Mouse (Mus musculus): ENCODE results near the gene Gm11634. TPM values are rescaled to one million over a fixed set of nuclear protein-coding genes. Genes with fewer than 3 reads are reported as not detected.
"Not testable (repeated sequence)": the region's sequence is repeated elsewhere in the genome, so short reads cannot be mapped to it uniquely, and the experiment has no call there.

Gene Gm11634
- total RNA-seq (2015; ENCODE audit: low replicate concordance) (not detected in 2 replicates), total RNA-seq (2017; ENCODE audit: low replicate concordance) (not detected in 2 replicates)

GRCm38 (mm10) chr11:101599156-101599555 is at the start of gene Gm11634:
Gene Gm11634 (minus strand): TSS chr11:101599256.
- ATAC-seq (replicated peaks; ENCODE audit: low FRiP score, poor library complexity, severe bottlenecking): no peak

- not testable (repeated sequence) for ATAC-seq (replicated peaks; ENCODE audit: low FRiP score, poor library complexity, severe bottlenecking)
Measured at GRCm38 (mm10) chr11:101647093-101647492, 48.0 kb upstream of the Gm11634 start.

- peak; percentile 37; the same call in 1 of the 2 replicates for ATAC-seq (replicated peaks; ENCODE audit: low FRiP score, poor library complexity, severe bottlenecking)
Measured at GRCm38 (mm10) chr11:101646283-101646794, 47.3 kb upstream of the Gm11634 start.

DNA sequence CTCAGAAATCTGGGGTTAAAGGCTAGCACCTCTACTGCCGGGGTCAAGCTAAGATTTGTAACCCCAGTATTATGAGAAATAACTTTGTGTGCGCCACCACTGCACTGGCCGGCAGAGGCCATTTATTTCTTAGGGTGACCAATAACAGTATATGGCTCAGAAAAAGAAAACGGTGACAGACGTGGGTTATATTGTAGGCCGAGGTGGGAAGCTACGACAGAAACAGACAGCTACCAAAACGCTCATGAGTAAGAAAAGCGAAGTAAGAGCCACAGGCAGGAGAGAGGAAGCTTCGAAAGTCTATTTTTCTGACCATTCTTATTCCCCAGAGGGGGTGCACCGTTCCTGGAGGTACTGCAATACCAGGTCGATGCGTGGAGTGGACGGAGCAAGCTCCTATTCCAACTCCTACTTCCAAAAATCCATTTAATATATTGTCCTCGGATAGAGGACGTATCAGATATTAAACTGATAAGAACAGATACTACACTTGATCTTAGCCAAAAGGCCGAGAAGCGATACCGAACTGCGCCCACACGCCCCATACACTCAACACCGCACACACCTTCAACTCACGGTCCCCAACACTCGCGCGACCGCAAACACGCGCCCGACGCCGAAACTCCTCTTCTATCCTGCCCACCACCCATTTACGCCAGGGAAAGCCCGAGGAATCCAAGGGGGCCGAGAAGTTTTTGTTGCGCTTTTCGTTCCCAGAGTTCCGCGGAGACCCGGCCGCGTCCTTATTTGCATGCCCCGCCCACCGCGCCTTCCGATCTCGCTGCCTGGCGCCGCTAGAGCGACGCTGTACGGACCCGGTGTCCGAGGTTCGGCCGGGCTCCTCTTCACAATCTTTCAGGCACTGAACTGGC is 46.6 kb upstream of the Gm11634 start:
- ATAC-seq (replicated peaks; ENCODE audit: low FRiP score, poor library complexity, severe bottlenecking): peak; percentile 76

DNA sequence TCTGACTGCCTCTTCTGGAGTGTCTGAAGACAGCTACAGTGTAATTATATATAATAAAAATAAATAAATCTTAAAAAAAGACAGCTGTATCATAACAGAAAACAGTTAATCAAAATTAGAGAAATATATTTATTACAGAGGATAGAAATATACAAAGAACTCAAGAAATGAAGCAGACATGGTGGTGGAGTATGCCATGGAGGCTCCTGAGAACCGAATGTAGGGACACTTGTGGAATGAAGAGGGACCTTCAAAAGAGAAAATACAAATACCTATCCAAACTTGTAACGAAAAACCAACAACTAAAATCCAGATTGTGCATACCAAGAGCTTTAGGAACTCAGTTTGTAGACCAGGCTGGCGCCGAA is 46.0 kb upstream of the Gm11634 start:
- ATAC-seq (replicated peaks; ENCODE audit: low FRiP score, poor library complexity, severe bottlenecking): not testable (repeated sequence)

DNA sequence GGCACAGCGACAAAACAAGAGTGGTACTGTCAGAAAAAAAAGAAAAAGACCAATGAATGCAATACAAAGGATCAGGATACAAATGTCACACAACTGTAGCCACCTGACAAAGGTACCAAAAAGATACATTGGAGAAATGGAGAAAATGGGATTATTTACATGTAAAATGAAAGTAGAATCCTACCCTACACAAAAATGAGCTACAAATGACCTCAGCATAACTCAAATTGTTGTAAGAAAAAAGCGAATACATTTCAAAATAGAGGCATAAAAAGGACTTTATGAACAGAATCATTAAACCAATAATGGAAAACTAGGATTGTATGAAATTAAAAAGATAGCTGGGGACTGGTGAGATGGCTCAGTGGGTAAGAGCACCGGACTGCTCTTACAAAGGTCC is 45.5 kb upstream of the Gm11634 start:
- ATAC-seq (replicated peaks; ENCODE audit: low FRiP score, poor library complexity, severe bottlenecking): no peak

DNA sequence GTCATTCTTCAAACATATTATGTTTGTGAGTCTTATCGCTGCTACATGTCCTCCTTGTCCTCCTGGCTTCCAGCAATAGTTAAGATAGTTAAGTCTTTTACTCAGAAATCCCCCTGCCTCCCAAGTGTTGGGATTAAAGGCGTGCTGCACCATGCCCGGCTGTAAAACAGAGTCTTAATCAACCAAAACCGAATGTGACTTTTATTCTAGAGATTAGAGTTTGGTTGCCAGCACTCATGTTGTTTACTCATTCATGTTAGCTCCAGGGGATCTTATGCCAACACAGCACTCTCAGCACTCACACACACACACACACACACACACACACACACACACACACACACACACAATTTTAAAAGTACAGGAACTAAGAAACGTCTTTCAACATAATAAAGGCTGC is 43.9 kb upstream of the Gm11634 start:
- no peak for ATAC-seq (replicated peaks; ENCODE audit: low FRiP score, poor library complexity, severe bottlenecking)

GRCm38 (mm10) chr11:101641710-101642642 is 42.9 kb upstream of the Gm11634 start:
- ATAC-seq (replicated peaks; ENCODE audit: low FRiP score, poor library complexity, severe bottlenecking): peak; percentile 76

DNA sequence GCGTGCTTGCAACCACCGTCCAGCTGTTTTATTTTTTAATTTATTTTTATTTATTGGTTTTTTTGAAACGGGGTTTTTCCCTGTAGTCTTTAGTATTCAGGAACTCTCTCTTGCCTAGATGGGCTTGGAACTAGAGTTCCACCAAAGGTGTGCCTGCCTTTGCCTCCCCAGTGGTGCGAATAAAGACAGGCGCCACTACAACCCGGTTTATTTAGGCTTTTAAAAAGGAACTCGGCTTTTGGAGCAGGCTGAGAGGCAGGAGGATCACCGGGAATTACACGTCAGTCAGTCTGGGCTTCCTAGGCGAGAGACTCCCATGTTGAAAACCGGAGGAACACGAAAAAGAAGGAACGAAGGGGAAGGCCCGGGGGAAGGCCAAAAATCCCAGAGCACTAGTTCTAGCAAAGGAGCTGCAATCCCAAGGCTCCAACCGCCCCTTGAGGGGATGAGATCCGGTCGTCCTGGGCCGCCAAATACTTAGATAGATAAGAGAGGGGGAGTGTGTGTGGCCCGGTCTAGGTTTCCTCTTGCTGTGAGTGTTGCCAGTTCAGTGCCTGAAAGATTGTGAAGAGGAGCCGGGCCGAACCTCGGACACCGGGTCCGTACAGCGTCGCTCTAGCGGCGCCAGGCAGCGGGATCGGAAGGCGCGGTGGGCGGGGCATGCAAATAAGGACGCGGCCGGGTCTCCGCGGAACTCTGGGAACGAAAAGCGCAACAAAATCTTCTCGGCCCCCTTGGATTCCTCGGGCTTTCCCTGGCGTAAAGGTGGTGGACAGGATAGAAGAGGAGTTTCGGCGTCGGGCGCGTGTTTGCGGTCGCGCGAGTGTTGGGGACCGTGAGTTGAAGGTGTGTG is 42.0 kb upstream of the Gm11634 start:
- peak; percentile 71 for ATAC-seq (replicated peaks; ENCODE audit: low FRiP score, poor library complexity, severe bottlenecking)

DNA sequence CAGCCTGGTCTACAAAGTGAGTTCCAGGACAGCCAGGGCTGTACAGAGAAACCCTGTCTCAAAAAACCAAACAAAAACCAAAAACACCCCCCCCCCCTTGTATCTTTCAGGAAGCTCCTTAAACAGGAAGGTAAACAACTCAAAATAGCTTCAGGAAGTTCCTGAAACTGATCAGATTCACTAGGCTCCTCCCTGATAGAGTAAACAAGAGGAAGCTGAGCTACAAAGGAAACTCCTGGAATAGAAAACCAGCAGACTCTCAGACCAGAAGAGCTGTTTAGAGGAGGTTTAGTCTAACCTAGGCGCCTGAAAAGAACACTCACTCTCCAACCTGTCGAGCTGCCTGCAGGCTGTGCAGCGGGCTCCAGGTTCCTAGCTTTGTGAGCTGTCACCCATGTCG is 40.7 kb upstream of the Gm11634 start:
- no peak for ATAC-seq (replicated peaks; ENCODE audit: low FRiP score, poor library complexity, severe bottlenecking)

- no peak for ATAC-seq (replicated peaks; ENCODE audit: low FRiP score, poor library complexity, severe bottlenecking)
Measured at GRCm38 (mm10) chr11:101635660-101636059, 36.6 kb upstream of the Gm11634 start.

GRCm38 (mm10) chr11:101628733-101629417 is 29.8 kb upstream of the Gm11634 start:
- not testable (repeated sequence) for ATAC-seq (replicated peaks; ENCODE audit: low FRiP score, poor library complexity, severe bottlenecking)

DNA sequence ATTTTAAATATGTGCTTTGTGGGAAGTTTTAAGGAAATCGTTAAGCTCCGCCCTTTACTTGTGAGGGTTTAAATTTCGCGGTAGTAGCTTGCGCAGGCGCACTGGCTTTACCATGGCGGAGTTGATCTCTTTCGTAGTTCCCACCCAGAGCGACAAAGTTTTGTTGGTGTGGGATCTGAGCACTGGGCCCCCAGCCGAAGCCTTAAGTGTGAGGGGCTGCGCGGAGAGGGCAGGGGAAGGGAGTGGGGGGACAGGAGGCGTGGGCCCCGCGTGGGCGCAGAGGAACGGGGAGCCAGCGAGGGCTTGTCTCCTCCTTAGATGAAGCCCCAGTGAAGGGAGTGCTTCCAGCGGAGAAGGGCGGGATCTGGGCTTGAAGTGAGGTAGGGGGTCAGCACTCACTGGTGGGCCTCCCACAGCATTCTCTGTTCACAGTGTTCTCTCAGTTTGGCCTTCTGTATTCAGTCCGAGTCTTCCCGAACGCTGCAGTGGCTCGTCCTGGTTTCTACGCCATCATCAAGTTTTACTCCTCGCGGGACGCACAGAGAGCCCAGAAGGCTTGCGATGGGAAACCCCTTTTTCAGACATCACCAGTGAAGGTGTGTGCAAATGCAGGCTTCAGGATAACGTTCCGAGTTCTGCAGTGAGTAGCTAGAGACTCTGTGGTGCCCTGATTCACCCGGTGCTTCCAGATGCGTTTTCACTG is 29.0 kb upstream of the Gm11634 start:
- peak; percentile 79 for ATAC-seq (replicated peaks; ENCODE audit: low FRiP score, poor library complexity, severe bottlenecking)

- peak; percentile 78 for ATAC-seq (replicated peaks; ENCODE audit: low FRiP score, poor library complexity, severe bottlenecking)
Measured at GRCm38 (mm10) chr11:101626995-101627856, 28.2 kb upstream of the Gm11634 start, which contains the start of gene Rdm1. Gene Rdm1 (plus strand): TSS chr11:101627195.

DNA sequence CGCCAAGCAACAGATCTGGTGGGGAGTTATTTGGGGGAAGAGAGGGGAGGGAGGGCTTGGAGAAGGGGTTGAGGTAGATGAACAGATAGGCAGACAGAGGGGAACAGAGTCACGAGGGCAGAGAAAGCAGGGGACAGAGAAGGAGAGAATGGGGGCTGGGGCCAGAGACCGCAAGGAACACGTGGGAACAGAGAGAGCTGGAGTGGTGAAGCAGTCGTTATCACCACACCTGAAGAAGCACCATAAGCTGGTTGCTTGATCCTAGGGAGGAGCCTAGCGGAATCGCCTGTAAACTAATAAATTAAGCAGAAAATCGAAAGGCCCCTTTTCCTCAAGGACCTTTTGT is 27.6 kb upstream of the Gm11634 start:
- peak; percentile 67 for ATAC-seq (replicated peaks; ENCODE audit: low FRiP score, poor library complexity, severe bottlenecking)

DNA sequence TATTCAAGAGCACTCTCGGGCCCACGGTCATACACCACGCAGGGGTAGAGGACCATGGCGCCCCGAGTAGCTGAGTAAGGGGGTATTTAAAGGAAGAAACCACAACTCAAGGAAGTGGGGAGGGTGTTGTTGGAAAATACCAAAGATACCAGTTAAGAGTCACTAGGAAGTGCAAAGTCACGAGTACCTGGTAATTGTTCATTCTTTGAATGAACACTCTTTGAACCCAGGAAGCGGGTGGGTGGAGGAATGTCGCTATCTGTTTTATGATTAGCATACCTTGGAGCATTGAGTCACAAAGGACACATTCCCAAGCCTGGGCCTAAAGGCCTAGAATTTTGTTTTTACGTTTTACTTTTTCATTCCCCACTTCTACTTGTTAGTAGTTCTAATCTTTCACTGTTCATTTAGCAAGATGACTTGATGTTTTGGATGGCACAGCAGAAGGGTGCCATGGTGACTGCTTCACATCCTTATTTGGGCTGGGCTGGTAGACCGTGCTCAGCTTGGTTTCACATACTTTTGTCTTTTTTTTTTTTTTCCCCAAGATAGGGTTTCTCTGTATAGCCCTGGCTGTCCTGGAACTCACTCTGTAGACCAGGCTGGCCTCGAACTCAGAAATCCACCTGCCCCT is 21.1 kb upstream of the Gm11634 start:
- ATAC-seq (replicated peaks; ENCODE audit: low FRiP score, poor library complexity, severe bottlenecking): not testable (repeated sequence)

GRCm38 (mm10) chr11:101618596-101618995 is 19.5 kb upstream of the Gm11634 start:
- no peak for ATAC-seq (replicated peaks; ENCODE audit: low FRiP score, poor library complexity, severe bottlenecking)

Data from erythroid progenitor cell, adult 5-6 weeks (primary cell).